Mouse (Mus musculus) midbrain, embryonic 10.5 days (tissue): ENCODE data around the gene Gpr179. TPM values are rescaled to one million over a fixed set of nuclear protein-coding genes. Genes with fewer than 3 reads are reported as not detected.

Source experiments
- DNase-seq: peaks from one replicate; pipeline ENCODE4 v3.0.0-alpha.2; 2017; ENCODE audit warnings: low spot score
- H3K27ac ChIP-seq: fragments of 300-500 bp; sonication (generic); replicated peaks from 2 replicates; pipeline ENCODE4 v1.5.1; 2016; ENCODE audit warnings: mild to moderate bottlenecking
- H3K27me3 ChIP-seq: fragments of 300-500 bp; sonication (generic); 2 replicates; pipeline ENCODE4 v1.6.1; 2016; ENCODE audit warnings: low read depth, mild to moderate bottlenecking; ENCODE audit not compliant: poor library complexity, severe bottlenecking
- H3K36me3 ChIP-seq: fragments of 300-500 bp; sonication (generic); 2 replicates; pipeline ENCODE4 v1.6.1; 2016; ENCODE audit warnings: mild to moderate bottlenecking, moderate library complexity
- H3K4me1 ChIP-seq: fragments of 300-500 bp; sonication (generic); 2 replicates; pipeline ENCODE4 v1.6.1; 2016
- H3K4me3 ChIP-seq: fragments of 300-500 bp; sonication (generic); 2 replicates; pipeline ENCODE4 v1.5.1; 2016; ENCODE audit warnings: mild to moderate bottlenecking, moderate library complexity
- H3K9me3 ChIP-seq: fragments of 300-500 bp; sonication (generic); replicated peaks from 2 replicates; pipeline ENCODE4 v1.6.1; 2016; ENCODE audit warnings: mild to moderate bottlenecking
- WGBS: fragments of 180-500 bp; shearing (Covaris S2); methylation state at CpG from one replicate; pipeline ENCODE4 v1.1.7; 2016; 5-methylcytosine and 5-hydroxymethylcytosine counted together
- polyA plus RNA-seq: library from polyadenylated mRNA; unstranded; fragments of >200 nt; fragmentation: Nextera tagmentation; extraction: Ambion mirVana; gene quantifications from 2 replicates; pipeline ENCODE4 v1.2.1, GENCODE M21; 2016

Gpr179 gene
- polyA plus RNA-seq, 1 experiment from 2014 or later = 0.05 TPM

DNA sequence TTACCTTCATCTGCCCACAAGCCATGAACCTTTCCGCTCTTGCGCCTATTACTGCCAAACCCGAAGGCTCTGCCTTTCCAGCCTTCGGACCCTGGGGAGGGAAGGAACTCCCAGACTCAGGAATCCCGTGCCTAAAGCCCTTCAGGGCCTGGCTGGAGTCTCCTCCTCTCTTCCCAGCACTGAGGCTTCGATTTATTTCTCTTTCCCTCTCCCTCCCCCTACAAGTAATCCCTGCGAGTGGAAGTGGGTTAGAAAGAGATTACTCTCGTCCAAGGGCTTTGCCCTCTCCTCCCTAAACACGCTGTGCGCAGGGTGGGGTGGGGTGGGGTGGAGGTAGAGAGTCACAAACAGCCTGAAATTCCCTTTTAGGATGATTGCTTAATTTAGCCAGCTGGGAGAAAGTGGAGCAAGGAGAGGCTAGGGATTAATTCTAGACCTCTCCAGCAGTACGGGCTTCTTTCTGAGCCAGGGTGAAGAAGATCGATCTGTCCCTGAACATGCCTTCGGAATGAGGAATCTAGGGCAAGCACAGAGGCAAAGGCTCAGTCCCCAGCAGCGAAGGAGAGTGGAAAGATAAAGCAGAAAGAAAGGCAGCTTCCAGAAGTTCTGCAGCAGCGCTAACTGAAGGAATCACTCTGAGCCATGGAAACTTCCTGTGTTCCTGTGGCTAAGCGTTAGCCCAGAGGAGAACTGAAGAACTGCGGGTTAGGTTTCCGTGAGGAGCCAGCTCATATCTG, 40.8 kb downstream of the Gpr179 start:
- no peaks in the 10 kb centered on the region for H3K9me3 ChIP-seq
- peak overlapping the region; percentile 59 for H3K4me3 ChIP-seq
- H3K27ac ChIP-seq = peak overlapping the region; percentile 79
- peaks cover 26% of the 10 kb centered on the region for H3K4me1 ChIP-seq
- 4% methylated on average over 18 of the region's 18 CpGs for WGBS
- peaks cover 18% of the 10 kb centered on the region; the same call in 1 of the 2 replicates for H3K27me3 ChIP-seq
- DNase-seq = peak; percentile 49
- no peaks in the 10 kb centered on the region for H3K36me3 ChIP-seq

DNA sequence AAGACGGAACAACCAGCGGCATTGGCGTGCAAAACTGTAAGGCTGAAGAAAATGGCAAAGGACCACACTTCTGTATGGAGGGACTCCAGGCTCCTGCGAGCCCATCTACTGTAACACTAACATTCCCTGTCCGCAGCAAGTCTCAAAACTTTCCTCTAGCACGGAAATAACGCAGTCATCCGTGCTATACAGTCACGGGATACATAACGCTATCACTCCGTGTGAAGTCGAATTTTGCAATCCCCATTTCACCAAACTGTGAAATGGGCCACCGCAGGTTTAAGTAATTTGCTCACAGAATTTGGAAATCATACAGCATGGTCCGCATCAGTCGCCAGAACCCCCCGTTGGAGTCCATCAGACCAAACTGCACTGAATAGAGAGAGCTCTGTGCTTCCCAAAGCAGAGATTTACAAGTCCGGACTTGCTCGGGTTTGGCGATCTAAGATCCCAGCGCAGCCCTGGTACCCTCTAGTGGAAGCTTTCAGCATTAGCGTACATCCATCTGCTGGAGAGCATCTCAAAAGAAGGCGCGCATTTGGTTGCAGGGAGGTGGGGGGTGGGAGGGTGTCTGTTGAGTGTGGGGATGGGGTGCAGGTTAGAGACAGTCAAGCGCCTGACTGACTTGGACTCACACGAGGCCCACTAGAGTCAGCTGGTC, 41.8 kb downstream of the Gpr179 start:
- WGBS = under 1% methylated on average over 25 of the region's 25 CpGs

DNA sequence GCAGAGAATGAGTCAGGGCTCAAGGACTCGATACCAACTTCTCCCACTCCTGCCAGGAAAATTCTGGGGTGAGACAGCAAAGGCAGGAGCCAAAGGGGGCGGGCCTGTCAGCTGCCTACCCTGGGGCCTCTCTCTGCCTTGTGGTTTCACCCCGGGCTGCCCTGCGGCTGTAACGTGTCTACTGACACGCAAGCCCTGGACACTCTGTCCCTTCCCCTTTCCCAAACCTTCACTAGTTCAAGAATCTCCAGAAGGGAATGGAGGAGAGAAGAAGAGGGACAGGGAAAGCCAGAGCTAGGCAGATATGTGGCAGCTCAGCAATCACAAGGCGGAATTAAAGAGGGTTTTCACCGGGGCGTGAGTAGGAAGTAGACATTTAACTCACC, 42.4 kb downstream of the Gpr179 start:
- 5% methylated on average over 9 of the region's 9 CpGs for WGBS
- Histone ChIP-seq H3K4me1 (peaks cover 26% of the 10 kb centered on the region), H3K27me3 (peaks cover 18% of the 10 kb centered on the region; the same call in 1 of the 2 replicates), H3K36me3 (no peaks in the 10 kb centered on the region), H3K4me3 (peak overlapping the region; percentile 59), H3K27ac (peak overlapping the region; percentile 79), H3K9me3 (no peaks in the 10 kb centered on the region)
- peak; percentile 42 for DNase-seq

More for the DNA sequence above, 41.8 kb downstream of the Gpr179 start:
- Histone ChIP-seq H3K4me3 (peak overlapping the region; percentile 59), H3K9me3 (no peaks in the 10 kb centered on the region), H3K36me3 (no peaks in the 10 kb centered on the region), H3K27me3 (peaks cover 18% of the 10 kb centered on the region; the same call in 1 of the 2 replicates), H3K27ac (peak overlapping the region; percentile 79), H3K4me1 (peaks cover 26% of the 10 kb centered on the region)
- peak; percentile 83 for DNase-seq

DNA sequence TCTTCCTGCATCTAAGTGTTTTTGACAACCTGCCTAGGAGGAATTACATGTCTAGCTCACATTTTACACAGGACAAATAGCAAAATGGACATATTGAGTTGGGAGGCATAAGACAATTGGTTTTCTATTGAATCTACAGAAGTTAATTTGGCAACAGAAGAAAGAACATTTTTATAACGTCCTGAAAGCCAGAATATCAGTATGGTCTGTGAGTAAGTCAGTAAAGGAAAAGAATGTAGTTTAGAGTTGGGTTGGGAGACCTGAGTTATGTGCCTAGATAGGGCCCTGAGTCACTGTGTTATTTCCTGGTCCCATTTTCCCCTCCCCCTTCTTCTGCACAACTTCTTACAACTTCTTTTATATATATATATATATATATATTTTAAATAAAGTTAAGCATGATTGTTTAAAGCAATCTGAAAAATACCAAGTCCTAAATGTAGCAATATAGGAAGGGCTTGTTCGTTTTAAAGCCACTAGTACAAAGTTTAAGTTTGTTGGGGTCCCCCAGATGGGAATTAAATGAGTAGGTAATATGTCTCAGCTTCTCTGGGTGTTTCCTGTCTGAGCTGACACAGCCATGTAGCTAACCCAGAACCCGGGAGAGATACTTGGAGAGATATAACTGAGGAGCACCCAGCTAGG, 42.9 kb downstream of the Gpr179 start:
- WGBS = 55% methylated on average over 3 of the region's 3 CpGs
- peaks cover 26% of the 10 kb centered on the region for H3K4me1 ChIP-seq
- peaks cover 18% of the 10 kb centered on the region; the same call in 1 of the 2 replicates for H3K27me3 ChIP-seq
- H3K36me3 ChIP-seq = no peaks in the 10 kb centered on the region
- H3K9me3 ChIP-seq = no peaks in the 10 kb centered on the region
- no peak for DNase-seq
- peak overlapping the region; percentile 79; the same call in 1 of the 2 replicates for H3K27ac ChIP-seq
- H3K4me3 ChIP-seq = peak overlapping the region; percentile 59

DNA sequence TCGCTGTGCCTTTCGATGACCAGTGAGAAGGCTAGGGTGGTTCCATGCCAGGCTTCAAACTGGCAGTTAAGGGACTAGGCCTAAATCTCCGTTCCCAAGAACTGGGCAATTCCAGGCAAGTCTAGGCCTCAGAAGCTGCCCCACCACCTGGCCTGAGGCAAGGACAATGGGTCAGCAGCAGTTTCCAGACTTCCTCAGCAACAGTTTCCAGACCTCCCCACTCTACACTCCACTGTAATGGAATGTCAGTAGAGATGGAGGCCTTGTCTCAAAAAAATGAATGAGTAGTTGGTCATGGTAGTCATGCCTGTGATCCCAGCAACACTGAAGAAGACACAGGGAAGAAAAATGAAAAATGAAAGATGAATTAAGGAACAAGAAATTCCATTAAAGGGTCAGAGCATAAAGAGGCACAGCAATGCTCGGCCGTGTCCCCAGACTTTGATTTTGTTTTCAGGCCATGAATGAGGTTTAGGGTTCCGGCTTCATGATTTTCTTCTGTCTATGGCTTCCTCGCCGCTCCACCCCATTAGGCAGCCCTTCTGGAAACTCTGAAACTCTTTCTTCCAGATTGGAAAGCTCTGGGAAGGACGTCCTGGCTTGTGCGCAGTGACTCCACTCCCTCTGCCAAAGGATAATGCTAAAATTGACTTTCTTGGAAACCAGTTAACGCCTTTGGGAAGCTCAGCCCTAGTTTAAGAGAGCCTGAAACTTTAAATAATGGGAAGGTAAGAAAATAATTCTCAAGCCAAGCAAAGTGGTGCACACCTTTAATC, 44.4 kb downstream of the Gpr179 start:
- H3K4me1 ChIP-seq = peaks cover 27% of the 10 kb centered on the region
- 91% methylated on average over 11 of the region's 11 CpGs for WGBS
- H3K27ac ChIP-seq = no peak overlapping the region
- peaks cover 18% of the 10 kb centered on the region; the same call in 1 of the 2 replicates for H3K27me3 ChIP-seq
- no peak for DNase-seq
- no peaks in the 10 kb centered on the region for H3K36me3 ChIP-seq
- no peak overlapping the region for H3K4me3 ChIP-seq
- no peaks in the 10 kb centered on the region for H3K9me3 ChIP-seq

DNA sequence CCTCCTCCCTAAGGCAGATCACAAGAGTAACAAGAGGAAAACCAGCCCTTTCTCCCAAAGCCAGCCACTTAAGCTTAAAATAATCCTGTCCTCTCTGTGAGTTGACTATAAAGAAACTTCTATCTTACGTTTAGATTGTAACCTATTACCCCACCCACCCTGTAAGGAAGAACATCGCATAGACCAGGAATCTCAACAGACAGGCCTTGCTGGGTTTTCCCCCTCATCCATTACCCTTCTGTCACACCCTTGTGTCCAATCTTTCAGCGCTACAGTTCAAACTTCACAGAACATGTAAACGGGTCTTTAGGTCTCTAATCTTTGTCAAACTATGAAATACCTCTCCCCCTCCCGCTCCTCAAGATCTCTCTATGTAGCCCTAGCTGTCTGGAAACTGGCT, 47.2 kb downstream of the Gpr179 start:
- Histone ChIP-seq H3K4me1 (peaks cover 10% of the 10 kb centered on the region), H3K27ac (no peak overlapping the region), H3K27me3 (0 out of 2 replicates have a peak, but pooled peaks cover 4% of the 10 kb centered on the region), H3K4me3 (no peak overlapping the region), H3K36me3 (no peaks in the 10 kb centered on the region), H3K9me3 (no peaks in the 10 kb centered on the region)
- no peak for DNase-seq
- WGBS = 86% methylated on average over 5 of the region's 5 CpGs

DNA sequence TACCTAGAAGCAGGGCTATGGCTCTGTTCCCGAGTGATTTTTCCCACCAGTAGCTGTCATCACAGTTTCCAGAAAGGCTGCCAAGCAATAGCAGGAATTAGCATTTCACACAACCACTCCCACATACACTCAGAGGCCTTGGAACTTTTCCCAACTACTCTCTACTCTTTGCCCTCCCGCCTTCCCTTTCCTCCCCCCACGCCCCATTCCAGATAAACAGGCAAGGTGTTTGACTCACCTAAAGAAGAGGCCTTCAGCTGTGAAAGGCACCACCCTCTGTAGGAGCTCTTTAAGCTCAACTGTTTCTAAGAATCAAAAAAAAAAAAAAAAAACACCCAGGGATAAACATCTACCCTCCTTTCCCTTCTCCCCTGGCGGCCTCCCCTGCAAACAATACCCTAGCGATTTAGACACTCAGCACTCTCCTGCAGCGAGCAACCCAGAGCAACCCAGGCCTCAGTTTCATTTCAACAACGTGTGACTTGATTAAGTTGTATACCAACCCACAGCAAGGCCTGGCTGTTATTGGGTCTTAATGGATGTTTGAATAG, 49.6 kb downstream of the Gpr179 start:
- no peaks in the 10 kb centered on the region for H3K9me3 ChIP-seq
- 41% methylated on average over 7 of the region's 7 CpGs for WGBS
- no peaks in the 10 kb centered on the region for H3K27me3 ChIP-seq
- DNase-seq = no peak
- no peak overlapping the region for H3K27ac ChIP-seq
- H3K36me3 ChIP-seq = no peaks in the 10 kb centered on the region
- 0 out of 2 replicates have a peak, but pooled peaks cover 5% of the 10 kb centered on the region for H3K4me1 ChIP-seq
- no peak overlapping the region for H3K4me3 ChIP-seq

DNA sequence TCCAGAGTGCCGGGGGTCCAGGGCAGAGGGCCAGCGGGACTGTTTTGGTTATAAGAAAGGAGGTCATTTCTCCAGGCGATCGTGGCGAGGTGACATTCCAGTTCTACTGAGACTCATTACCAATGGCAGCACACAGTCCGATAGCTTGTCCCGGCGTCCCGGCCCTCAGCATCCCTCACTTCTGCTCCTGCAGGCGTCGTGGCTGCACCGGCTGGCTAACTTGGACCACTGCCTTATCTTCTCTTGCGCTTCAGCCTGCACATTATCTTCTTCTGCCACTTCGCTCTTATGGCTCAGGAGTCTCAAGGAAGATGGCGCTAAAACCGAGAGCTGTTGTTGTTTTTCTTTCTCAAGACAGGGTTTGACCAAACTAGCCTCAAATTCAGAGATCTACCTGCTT, 50.5 kb downstream of the Gpr179 start:
- H3K27ac ChIP-seq = no peak overlapping the region
- 0 out of 2 replicates have a peak, but pooled peaks cover 5% of the 10 kb centered on the region for H3K4me1 ChIP-seq
- no peaks in the 10 kb centered on the region for H3K9me3 ChIP-seq

DNA sequence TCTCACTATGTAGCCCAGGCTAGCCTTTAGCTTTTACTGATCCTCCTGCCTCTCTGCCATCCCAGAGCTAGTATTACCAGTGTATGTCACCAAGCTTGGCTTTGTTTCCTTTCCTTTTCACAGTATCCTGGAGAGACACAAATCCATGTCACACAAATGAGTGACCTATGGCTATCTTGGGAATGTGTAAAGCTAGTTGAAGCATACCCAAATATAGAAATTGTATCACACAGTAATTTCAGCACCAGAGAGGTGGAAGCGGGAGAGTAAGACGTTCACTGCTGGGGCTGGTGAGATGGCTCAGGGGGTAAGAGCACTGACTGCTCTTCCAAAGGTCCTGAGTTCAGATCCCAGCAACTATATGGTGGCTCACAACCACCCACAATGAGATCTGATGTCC, 51.9 kb downstream of the Gpr179 start:
- no peaks in the 10 kb centered on the region for H3K36me3 ChIP-seq
- H3K4me3 ChIP-seq = no peak overlapping the region
- no peaks in the 10 kb centered on the region for H3K9me3 ChIP-seq
- H3K27ac ChIP-seq = no peak overlapping the region
- DNase-seq = no peak
- WGBS = 89% methylated on average over 2 of the region's 2 CpGs
- no peaks in the 10 kb centered on the region for H3K27me3 ChIP-seq
- 0 out of 2 replicates have a peak, but pooled peaks cover 5% of the 10 kb centered on the region for H3K4me1 ChIP-seq

More for the DNA sequence above, 50.5 kb downstream of the Gpr179 start:
- DNase-seq = no peak
- Histone ChIP-seq H3K36me3 (no peaks in the 10 kb centered on the region), H3K4me3 (no peak overlapping the region), H3K27me3 (no peaks in the 10 kb centered on the region)
- WGBS = 93% methylated on average over 16 of the region's 16 CpGs

DNA sequence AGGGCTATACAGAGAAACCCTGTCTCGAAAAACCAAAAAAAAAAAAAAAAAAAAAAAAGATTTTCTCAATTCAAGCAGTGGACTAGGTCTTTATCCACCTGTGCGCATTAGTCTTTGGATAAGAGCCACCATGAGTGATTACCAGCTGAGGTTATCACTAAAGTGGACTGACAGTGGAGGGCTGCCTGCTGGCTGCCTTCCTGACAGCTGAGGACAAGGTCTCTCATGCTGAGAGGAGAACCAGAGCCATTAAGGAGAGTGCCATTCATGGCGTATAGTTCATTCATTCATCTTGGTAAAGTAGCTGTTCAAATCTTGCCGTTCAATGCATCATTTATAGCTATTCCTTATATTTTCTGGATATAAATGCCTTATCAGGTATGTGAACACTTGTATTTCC, 55.3 kb downstream of the Gpr179 start:
- Histone ChIP-seq H3K27ac (no peak overlapping the region), H3K9me3 (no peaks in the 10 kb centered on the region), H3K36me3 (no peaks in the 10 kb centered on the region), H3K4me3 (no peak overlapping the region), H3K27me3 (no peaks in the 10 kb centered on the region), H3K4me1 (no peaks in the 10 kb centered on the region)
- WGBS = 93% methylated on average over 3 of the region's 4 CpGs
- DNase-seq = no peak

DNA sequence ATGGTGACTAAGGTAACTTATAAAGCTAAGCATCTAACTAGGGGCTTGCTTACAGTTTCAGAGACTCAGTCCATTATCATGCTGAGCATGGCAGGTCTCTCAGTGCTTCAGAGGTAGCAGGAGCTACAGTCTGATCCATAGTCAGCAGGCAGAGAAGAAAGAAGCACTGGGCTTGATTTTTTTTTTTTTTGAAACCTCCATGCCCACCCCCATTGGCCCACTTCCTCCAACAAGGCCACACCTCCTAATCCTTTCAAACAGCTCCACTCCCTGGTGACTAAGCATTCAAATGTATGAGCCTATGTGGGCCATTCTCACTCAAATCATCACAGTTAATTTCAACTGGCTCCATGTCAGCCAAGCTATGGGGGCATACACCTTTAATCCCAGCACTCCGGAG, 59.1 kb downstream of the Gpr179 start:
- Histone ChIP-seq H3K36me3 (no peaks in the 10 kb centered on the region), H3K27ac (no peak overlapping the region), H3K27me3 (no peaks in the 10 kb centered on the region), H3K4me1 (peaks cover 11% of the 10 kb centered on the region), H3K4me3 (no peak overlapping the region), H3K9me3 (no peaks in the 10 kb centered on the region)
- 91% methylated on average over 1 of the region's 1 CpGs for WGBS
- DNase-seq = no peak
